Mouse (Mus musculus): ENCODE measurements around the gene Synj2.
A peak's percentile ranks its signal among the peaks of the same experiment; 100 is the strongest.

Synj2 gene

DNA sequence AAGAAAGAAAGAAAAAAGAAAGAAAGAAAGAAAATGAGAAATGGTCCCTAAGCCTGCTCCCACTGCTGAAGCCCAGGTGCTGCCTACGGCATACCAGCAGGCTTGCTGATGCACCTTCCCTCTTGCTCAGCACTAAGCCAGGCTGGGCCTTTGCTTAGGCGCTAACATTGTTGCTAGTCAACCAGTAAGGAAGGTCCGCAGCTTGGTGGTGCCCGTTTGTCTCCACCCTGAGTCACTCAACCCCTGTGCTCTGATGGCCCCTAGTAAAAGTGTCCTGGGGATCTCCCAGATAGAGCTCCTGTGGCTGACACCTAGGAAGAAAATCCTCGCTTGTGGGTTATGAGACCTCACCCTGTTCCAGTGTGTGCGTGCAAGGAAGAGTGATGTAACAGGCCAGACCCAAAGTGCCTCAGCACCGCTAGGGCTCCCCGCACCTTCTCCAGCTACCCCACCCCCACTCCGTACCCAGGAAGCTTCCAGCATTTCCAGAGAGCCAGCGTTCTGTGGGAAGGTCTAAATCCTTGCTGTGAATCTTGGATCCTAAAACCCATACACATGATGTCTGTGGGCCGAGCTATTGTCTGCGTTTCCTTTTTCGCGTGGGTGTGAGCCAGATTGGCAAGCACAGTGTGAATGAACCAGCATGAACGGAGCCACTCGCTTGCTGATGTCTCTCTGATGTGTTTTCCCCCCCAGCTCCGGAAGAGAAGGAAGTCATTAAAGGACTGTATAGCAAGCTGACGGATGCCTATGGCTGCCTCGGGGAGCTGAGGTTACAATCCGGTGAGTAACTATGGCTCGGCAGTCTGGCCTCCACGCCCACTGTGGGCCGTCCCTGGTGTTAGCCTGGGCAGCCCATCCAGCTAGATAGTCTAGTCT, 34.3 kb downstream of the Synj2 start:
- peak; percentile 88 for DNase-seq (ENCODE audit: low spot score)

GRCm38 (mm10) chr17:5976221-5977055, 35.4 kb downstream of the Synj2 start:
- DNase-seq (ENCODE audit: low spot score) = peak; percentile 36

DNA sequence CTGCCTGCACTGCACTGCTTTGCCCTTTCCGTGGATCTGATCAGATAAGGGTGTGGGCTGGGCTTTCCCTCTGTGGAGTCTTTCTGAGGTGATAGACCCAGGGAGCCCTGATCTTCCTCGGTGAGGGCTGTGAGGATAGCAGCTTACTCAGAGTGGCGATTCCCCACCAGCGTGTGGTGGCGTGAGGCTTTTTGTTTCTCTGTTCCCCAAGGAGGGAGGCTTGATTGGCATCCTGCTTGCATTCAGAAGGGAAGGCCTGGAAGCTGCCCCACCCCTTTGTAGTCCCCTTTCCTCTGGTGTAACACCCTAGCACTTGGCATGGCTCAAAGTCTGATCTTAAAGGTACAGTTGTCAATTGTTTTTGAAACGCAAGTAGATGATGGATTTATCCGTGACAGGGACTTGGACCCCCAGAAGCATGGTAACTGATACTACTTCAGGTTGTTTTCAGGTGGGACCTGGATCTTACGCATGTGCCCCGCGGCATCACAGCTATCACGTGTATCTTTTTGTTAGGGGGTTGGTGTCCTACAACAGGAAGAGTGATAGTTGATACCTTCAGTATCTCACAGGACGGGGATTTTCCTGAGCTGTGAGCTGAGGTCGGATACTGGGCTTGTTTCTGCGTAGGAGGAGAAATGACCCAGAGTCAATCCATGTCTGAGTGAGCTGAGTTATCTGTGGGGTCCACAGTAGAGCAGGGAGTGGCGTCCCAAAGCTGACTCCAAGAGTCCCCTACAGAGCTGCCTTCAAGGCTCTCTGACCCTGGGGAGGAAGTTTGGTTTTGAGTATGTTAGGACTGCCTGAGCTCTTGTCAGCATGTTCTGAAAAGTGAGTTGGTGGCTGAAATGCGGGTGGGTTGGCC, 36.2 kb downstream of the Synj2 start:
- no peak for DNase-seq (ENCODE audit: low spot score)

- DNase-seq (ENCODE audit: low spot score) = no peak
These were observed 36.9 kb downstream of the Synj2 start for GRCm38 (mm10) chr17:5977921-5978504.

DNA sequence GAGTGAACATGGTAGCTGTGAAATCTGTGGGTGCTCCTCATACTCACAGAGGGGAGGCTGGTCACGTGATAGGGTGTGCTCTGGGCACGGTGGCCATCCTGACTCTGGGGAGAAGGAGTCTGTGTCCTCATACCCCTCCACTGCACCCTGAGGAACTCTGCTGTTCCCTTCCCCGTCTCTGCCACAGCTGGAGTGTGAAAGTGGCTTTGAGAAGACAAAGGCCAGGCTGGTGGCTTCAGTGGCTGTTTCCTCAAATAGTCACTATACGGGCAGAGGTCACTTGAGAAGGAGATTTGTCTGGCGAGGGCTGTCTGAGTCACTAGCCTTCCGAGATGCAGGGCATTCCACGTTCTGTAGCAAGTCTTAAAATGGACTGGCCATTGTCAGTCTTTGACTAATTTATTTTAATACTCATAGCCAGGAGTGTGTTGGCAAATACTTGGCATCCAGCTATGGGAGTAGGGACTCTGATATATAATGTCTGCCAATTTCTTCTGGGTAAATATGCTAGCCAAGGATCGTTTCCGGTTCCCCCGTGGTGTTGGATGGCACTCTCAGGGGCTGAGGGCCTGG, 37.5 kb downstream of the Synj2 start:
- DNase-seq (ENCODE audit: low spot score) = no peak

- DNase-seq (ENCODE audit: low spot score) = no peak
These were observed 39.8 kb downstream of the Synj2 start for GRCm38 (mm10) chr17:5980860-5981259.

- no peak for DNase-seq (ENCODE audit: low spot score)
These were observed 42.1 kb downstream of the Synj2 start for GRCm38 (mm10) chr17:5983150-5983549.

- DNase-seq (ENCODE audit: low spot score) = no peak
These were observed 42.8 kb downstream of the Synj2 start for GRCm38 (mm10) chr17:5983901-5984300.

GRCm38 (mm10) chr17:5984700-5985231, 43.7 kb downstream of the Synj2 start:
- no peak for DNase-seq (ENCODE audit: low spot score)

GRCm38 (mm10) chr17:5985271-5985670, 44.2 kb downstream of the Synj2 start:
- no peak for DNase-seq (ENCODE audit: low spot score)

GRCm38 (mm10) chr17:5987271-5988056, 46.4 kb downstream of the Synj2 start:
- no peak for DNase-seq (ENCODE audit: low spot score)

DNA sequence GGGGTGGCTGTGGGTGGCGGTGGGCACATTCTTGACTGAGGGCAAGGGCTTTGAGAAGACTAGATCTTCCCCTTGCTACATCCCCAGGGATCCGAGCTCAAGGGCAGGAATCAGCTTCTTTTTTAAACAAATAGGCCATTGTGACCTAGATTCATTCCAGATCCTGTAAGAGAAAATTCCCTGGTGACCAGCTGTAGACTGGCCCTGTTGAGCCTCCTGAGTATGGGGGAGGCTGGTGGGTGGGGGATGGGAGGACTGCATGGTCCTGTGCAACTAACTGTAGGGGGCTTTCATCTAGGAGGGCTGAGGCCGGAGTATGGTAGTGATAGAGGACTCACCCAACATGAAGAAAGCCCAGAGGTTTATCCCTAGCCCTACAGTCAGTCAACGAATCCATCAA, 47.0 kb downstream of the Synj2 start:
- DNase-seq (ENCODE audit: low spot score) = no peak

DNA sequence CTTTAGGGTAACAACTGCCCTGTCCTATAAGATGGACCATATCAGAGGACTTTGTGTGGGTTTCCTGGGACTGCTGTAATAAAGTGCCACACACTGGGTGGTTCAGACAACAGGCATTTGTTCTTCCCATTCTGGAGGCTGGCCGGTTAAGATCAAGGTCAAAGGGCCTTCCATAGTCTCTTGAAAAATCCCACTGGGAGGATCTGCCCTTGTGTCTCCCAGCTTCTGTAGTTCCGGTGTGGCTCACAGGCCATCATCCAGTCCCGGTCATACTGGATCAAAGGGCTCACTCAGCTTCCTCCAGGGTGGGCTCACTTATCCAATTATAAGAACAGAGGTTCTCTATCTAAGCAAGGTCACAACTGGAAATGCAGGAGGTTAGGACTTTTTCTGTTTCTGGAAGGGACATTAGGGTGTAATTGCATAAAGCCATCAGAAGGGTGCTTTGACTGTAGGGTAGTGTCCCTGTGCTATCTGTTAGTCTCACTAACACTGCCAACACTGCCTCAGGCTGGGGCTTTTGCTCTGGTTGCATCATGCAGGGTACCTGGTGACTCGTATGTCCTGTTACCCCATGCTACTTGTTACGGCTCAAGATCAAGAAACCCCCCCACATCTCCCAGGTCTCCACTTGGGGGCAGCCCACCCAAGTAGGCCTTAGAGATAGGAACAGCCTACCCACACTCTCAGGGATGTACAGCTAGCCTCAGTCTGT, 51.9 kb downstream of the Synj2 start:
- DNase-seq (ENCODE audit: low spot score) = no peak

- no peak for DNase-seq (ENCODE audit: low spot score)
These were observed 52.6 kb downstream of the Synj2 start for GRCm38 (mm10) chr17:5993581-5994260.

DNA sequence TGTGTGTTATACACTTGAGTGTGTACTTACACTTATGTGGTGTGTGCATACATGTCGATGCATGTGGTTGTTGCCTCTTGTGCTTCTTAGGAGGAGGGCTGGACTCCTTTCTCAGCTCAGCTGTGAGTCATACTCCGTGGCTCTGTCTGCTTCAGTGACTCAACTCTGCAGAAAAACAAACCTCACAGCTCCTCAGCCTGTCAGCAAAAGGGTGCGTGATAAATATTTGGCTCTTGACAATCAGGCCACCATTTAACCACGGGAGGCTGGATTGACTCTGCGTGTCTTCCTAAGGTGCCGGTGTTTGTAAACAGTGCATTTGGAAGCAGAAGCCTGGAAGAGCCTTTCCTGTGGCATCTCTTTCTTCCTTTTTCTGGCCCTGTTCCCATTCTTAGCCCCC, 53.5 kb downstream of the Synj2 start:
- no peak for DNase-seq (ENCODE audit: low spot score)

DNA sequence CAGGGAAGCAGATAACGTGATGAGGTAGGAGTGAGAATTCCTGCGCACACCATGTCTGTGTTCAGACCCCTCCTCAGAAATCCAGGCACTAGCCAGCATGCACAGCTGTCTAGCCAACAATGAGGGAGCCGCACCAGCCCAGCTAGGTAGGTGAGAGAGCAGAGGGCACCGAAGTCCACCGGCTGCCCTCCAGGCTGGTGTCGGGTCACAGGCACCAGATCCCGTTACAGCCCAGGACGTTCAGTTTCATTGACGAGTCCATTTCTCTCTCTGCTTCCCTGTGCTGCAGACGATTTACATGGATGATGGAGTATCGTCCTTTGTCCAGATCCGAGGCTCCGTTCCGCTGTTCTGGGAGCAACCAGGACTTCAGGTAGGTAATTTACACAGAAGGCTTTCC, 55.5 kb downstream of the Synj2 start:
- DNase-seq (ENCODE audit: low spot score) = no peak

- no peak for DNase-seq (ENCODE audit: low spot score)
These were observed 56.5 kb downstream of the Synj2 start for GRCm38 (mm10) chr17:5997380-5998234.

GRCm38 (mm10) chr17:5998235-5998500, 57.1 kb downstream of the Synj2 start:
- DNase-seq (ENCODE audit: low spot score) = no peak
